In genomic region chr6:120101996-120102395, GRCm38 (mm10) we compare ENCODE assay signal across 22 mouse cellular contexts. TPM values are rescaled to one million over a fixed set of nuclear protein-coding genes. Genes with fewer than 3 reads are reported as not detected.
"Had no signal": no experiment of that assay in that cellular context is flagged by ENCODE, and none has a peak within 500 bp of the region (broad histone marks: within the 10 kb centered on the region; RNA-seq: fewer than 3 reads in every experiment).

No protein-coding gene starts in this region.

- H3K4me2 ChIP-seq: liver, embryonic 13.5 days; lung, embryonic 14.5 days; midbrain, embryonic 11.5 days had no signal

- H3K27ac ChIP-seq: left cerebral cortex, adult 2 months; liver, embryonic 13.5 days; macrophage; stomach, postnatal 0 days had no signal

- H3K27me3 ChIP-seq: liver, embryonic 13.5 days had no signal

- H3K4me3 ChIP-seq: left cerebral cortex, adult 2 months; liver, embryonic 13.5 days had no signal

- ATAC-seq: lung, postnatal 0 days had no signal

- H3K9me3 ChIP-seq: liver, embryonic 13.5 days had no signal

- H3K36me3 ChIP-seq: liver, embryonic 13.5 days had no signal

- DNase-seq: kidney, adult 11 months; kidney, adult 8-10 months; kidney, postnatal 14 days; kidney, postnatal 4 days; liver, embryonic 13.5 days; lung, embryonic 14.5 days; midbrain, embryonic 14.5 days; right cerebral cortex, postnatal 4 days; thymus, adult 2 months; thymus, postnatal 25 days had no signal

- H3K9ac ChIP-seq: liver, embryonic 13.5 days; lung, embryonic 14.5 days had no signal

RNA-seq across cellular contexts. Expression of gene Ninj2, which starts 8.8 kb away (rescaled TPM):
- total RNA-seq: liver, adult 2 months; megakaryocyte-erythroid progenitor cell, adult 5-6 weeks; midbrain, postnatal 0 days had no signal
- polyA plus RNA-seq: limb, embryonic 11.5 days; liver, adult 2 months; liver, embryonic 13.5 days; macrophage; midbrain, embryonic 11.5 days; midbrain, embryonic 14.5 days; midbrain, postnatal 0 days; neural tube, embryonic 11.5 days; neural tube, embryonic 14.5 days; stomach, embryonic 14.5 days; stomach, postnatal 0 days had no signal
